Mouse (Mus musculus) layer of hippocampus, adult 18-20 months (tissue): Measurements from ENCODE around the gene 1700025C18Rik. TPM values are rescaled to one million over a fixed set of nuclear protein-coding genes. Genes with fewer than 3 reads are reported as not detected.

ENCODE experiments used
- DNase-seq, 2 experiments: peaks; one replicate each; pipeline ENCODE4 v3.0.0; 2022; ENCODE audit warnings: low spot score in 2 of 2
- long read RNA-seq: library from polyadenylated mRNA; stranded (forward); transcript quantifications from one replicate; pipeline ENCODE4 v2.0.0, GENCODE M21; 2021
- total RNA-seq, 2 experiments: library from RNA; stranded (reverse); gene quantifications; 2 replicates each; pipeline ENCODE4 v1.2.3; 2021

Gene 1700025C18Rik
- not detected for total RNA-seq
- long read RNA-seq: 0 reads

GRCm38 (mm10) chr2:165090650-165091049 is at the start of gene 1700025C18Rik:
Gene 1700025C18Rik (minus strand): TSS chr2:165090750.
- DNase-seq: no peak

DNA sequence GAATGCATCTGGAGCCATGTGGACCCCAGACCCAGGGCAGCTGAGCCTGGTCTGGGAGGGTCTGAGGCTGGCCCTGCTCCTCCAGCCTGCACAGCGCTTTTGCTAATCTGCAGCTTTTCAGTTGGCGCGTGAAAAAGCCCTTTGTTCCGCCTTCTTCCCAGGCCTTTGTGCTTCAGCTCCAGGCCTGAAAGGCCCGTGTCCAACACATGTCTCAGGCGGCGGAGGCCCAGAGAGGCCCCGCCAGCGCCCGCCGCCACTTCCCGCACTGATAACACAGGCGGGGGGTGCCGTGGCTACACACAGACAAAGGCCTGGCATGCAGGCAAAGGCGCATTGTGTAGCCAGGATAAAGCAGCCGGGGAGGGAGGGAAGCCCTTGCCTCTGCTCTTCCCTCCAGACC is 45.5 kb upstream of the 1700025C18Rik start:
- no peak for DNase-seq

DNA sequence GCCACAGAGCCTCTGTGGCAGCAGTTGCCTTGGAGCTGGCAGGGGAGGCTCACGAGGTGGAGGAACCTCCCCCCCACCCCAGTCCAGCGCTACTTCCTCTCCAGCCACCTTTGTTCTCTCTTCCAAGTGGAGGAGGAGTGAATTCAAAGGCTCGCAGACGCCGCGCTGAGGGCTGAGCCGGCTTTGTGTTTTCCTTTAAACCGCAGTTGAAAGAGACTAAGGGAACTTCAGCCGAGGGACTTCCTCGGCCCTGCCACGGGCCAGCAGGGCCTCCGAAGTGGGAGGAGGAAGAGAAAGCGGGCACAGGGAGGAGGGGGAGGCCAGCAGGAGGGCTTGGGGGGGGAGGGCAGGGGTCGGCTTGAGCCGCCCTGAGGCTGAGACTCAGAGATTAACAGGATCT is 43.0 kb upstream of the 1700025C18Rik start:
- no peak for DNase-seq

DNA sequence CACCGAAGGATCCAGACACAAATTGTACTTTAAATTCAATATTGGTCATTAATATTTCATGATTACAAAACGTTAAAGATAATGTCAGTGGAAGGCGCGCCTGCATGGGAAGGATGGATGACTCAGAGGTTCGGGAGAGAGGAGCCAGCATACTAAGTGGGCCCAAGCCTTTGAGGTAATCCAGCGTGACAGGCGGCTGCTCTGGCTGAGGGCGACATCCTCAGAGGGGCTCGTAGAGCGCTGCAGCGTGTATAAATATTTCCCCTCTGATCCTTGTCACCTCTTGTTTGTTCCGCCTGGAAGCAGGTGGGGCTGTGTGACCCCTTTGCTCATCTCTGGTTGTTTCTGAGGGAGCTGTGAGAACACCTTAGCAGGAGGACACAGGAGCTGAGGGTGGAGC is 40.9 kb upstream of the 1700025C18Rik start:
- no peak for DNase-seq

GRCm38 (mm10) chr2:165129189-165129588 is 38.6 kb upstream of the 1700025C18Rik start:
- DNase-seq: peak in 1 of 2 experiments; percentile 26

- no peak for DNase-seq
Observed at GRCm38 (mm10) chr2:165126896-165127562, 36.5 kb upstream of the 1700025C18Rik start.

- peak; percentile 19 to 70 for DNase-seq
Observed at GRCm38 (mm10) chr2:165121206-165121840, 30.8 kb upstream of the 1700025C18Rik start.

GRCm38 (mm10) chr2:165120765-165121164 is 30.2 kb upstream of the 1700025C18Rik start:
- peak in 1 of 2 experiments; percentile 15 for DNase-seq

DNA sequence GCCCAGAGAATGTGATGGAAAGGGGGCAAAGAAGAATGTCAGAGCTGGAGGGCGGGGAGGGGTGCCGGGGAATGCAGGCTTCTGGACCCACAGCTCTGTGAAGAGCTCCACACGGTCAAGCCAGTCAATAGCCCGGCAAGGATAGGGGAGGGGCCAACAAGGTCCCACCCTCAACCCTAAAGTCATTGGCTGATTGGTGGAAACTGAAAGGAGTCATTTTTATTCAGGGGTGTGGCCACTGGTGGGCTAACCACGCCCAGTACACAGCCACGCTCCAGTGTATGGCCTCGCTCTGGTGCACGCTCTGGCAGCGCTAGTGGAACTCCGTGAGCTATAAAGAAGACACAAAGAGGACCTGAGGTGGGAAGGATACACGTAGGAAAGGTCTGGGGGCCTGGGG is 23.2 kb upstream of the 1700025C18Rik start:
- no peak for DNase-seq

GRCm38 (mm10) chr2:165112149-165112548 is 21.6 kb upstream of the 1700025C18Rik start:
- peak; percentile 16 to 69 for DNase-seq

DNA sequence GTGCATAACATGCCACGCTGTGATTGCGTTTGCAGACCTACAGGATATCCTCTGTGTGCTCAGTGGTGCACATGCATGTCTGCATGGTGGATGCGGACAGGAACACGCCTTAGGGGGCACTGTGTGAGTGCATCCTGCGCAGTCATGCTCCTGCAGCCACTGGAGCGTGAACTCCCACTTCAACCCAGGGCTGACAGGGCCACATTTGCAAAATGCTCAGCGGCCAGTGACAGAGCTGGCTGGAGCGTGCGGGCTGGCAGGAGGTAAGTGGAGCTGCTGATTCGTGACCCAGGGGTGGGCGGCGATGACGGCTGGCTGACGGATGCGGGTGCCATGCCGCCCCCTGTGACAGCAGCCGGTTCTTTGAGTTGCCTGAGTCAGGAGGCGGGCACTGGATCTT is 16.0 kb upstream of the 1700025C18Rik start:
- no peak for DNase-seq

GRCm38 (mm10) chr2:165105513-165106079 is 15.0 kb upstream of the 1700025C18Rik start:
- peak; percentile 20 to 25 for DNase-seq

- DNase-seq: no peak
Observed at GRCm38 (mm10) chr2:165102920-165103319, 12.4 kb upstream of the 1700025C18Rik start.

DNA sequence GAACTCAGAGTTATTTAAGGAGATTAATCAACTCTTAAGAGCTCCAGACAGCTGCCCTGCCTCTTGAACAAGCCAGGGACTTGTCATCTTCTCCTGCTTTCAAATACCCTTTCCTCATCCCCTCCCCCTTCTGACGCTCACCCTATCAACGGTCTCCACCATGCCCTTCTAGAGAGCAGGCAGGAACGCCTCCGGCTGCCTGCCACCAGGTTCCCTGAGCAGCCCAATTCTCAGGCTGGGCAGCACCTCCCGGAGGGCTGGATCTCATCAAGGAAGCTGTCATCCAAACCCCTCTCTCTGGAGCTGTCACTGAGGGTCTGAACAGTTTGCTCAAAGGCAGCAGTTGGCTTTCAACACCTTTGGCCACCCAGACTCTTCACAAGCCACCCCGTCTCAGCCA is 10.2 kb upstream of the 1700025C18Rik start:
- DNase-seq: no peak

- no peak for DNase-seq
Observed at GRCm38 (mm10) chr2:165098861-165099260, 8.3 kb upstream of the 1700025C18Rik start.

DNA sequence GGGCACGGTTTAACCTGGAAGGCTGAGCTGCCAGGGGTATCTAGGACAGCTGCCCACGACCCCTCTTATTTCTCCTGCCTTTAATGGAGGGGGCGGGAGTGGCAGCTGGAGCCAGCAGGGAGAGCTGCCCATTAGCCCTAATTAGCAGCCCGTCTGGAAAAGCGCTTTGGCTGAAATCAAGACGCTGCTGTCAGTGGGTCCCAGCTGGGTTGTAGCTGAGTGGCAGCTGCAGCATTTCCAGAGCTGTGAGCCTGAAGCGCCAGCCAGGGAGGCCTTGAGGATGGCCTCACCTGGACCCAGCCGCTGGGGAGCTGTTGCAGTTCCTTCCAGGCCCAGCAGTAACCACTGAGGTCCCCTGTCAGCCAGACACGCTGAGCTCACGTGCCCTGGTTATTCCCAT is 5.8 kb upstream of the 1700025C18Rik start:
- DNase-seq: no peak

DNA sequence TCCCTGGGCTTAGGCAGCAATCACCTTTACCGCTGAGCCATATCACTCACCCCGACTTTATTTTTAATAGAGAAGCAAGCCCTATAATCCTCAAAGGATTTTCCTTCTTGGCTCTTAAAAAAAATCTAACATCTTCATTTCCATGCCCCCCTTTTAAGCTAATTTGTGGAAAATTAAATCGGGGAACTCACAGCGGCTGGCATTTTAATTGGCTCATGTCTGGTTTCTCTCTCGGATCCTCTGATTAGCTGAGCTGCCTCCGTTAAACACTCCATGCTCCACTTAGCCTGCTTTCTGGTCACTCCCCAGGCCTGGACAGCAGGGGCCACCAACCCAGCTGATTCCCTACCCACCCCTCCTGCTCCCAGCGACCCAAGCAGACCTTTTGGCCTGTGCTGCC is 1.8 kb upstream of the 1700025C18Rik start:
- no peak for DNase-seq

DNA sequence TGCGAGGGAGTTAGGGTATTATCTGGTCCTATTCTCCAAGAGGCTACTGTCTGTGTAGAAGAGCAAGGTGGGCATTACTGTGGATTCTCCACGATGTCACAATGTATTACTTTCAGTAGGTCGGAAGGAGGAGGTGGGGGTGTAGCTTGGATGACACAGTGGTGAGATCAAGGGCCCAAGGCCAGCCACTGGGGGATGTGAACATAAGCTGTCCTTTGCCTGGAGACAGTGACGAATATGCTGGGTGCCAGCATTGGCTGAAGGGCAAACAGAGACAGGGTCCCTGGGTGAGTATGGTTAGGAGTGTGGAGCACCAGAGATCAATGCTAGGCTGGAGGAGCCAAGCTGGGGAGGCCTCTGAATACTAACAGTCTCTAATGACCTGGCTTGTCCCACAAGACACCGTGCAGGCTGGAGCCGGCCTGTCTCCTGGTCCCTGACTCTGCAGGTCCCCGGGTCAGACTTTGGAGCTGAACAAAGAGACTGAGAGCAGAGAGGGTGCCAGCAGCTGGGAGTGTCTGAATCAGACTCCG is 949 bp upstream of the 1700025C18Rik start:
- DNase-seq: no peak

DNA sequence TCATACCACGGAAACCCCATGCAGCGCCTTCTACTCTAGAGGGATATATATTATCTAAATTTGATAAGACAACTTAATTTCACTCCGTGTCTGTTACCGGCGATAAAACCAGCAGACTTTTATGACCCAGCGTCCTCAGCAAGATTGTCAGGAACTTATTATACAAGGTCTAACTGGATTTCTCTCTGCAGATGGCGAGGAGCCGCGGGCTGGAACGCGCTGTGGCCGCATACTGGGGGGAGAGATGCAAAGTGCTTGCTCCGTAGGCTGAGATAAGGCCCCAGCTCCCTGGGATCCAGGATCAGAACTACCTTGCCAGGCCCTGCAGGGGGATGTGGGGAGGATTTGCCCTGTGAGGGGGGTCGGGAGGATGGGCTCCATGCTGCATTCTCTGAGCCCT is 1.1 kb downstream of the 1700025C18Rik start:
- DNase-seq: no peak

GRCm38 (mm10) chr2:165086634-165087033 is 3.9 kb downstream of the 1700025C18Rik start:
- DNase-seq: peak in 1 of 2 experiments; percentile 62

- no peak for DNase-seq
Observed at GRCm38 (mm10) chr2:165081257-165081656, 9.3 kb downstream of the 1700025C18Rik start.

DNA sequence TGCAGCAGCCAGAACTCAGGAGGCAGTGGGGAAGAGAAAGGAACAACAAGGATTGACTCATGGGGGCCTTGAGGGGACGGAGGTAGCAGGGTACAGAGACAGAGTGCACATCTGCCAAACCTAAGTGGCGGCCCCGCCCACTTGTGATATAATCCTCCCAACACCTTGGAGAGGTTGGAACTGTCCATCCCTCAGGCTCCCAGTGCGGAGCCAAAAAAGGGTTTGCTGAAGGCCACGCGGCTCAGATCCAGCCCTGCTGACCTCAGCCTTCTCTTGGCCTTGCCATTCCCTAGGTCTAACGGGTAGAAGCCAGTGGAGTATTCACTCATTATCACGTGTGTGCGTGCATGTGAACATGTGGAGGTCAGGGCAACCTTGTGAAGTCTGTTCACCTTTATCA is 9.9 kb downstream of the 1700025C18Rik start:
- no peak for DNase-seq
